Mouse (Mus musculus): ENCODE measurements at regions not wholly inside any gene's neighbourhood (a gene's known extent, or its start where the extent isn't known, plus 50 kb on each side); places are given as distances from the start of the nearest gene placed in this dataset.

DNA sequence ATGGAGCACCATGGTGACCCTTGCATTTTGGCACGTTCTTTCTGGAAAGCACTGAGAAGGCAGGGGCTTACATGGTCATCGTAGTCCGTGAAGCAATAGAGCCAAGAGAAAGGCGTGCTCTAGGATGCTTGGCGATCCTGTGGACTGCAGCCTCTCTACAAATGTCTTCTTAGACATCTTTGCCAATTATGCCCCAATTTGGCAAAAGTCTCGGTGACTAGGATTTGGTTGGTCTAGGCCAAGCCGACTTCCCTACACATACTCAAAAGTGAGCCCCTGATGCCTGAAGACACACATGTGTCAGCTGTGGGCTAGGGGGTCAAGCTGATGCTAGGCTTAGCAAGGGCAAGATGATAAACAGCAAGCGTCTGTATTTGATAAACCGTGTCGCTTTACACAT lies 154.7 kb downstream of the Opa1 start:
- Histone ChIP-seq H3K27me3 (replicated peaks; ENCODE audit: control insufficient read depth, insufficient read depth, low read length) (no peaks in the 10 kb centered on the region), H3K36me3 (ENCODE audit: control insufficient read depth, insufficient read depth, low read length) (no peaks in the 10 kb centered on the region), H3K4me1 (ENCODE audit: control insufficient read depth, insufficient read depth, low read length) (no peaks in the 10 kb centered on the region), H3K4me3 (ENCODE audit: insufficient read depth, low read depth, low read length) (no peak overlapping the region), H3K27ac (ENCODE audit: insufficient read depth, low read depth, low read length) (no peak overlapping the region)
- WGBS, result 92% methylated on average over 10 of the region's 10 CpGs
- DNase-seq, result no peak
- TF ChIP-seq POLR2A (IDR thresholded peaks at IDR 0.05; ENCODE audit: low read depth, low read length) (no peak), CTCF (conservative IDR thresholded peaks at IDR 0.05; ENCODE audit: insufficient read depth, insufficient read length, low read depth, low read length) (no peak)

DNA sequence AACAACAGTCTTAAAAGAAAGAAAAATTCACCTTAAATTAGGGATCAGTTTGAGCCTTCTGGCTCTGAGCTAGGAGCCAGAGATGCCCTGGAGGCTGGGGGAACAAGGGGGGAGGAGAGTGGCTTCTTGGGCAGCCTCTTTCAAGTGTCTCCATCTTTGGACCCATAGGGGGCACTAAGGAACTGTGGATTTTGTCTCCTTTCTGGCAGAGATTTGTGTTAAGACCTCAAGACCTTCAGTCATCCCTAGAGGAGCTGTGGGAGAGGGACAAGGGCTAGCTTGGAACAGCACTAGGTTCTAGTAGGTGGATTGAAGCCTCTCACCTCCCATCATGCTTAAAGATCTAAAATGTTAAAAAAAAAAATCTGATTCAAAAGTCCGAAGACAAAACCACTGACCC lies 155.2 kb downstream of the Opa1 start:
- no peak overlapping the region for H3K4me3 ChIP-seq (ENCODE audit: insufficient read depth, low read depth, low read length)
- no peaks in the 10 kb centered on the region for H3K4me1 ChIP-seq (ENCODE audit: control insufficient read depth, insufficient read depth, low read length)
- WGBS, result 17% methylated on average over 1 of the region's 1 CpGs
- no peaks in the 10 kb centered on the region for H3K36me3 ChIP-seq (ENCODE audit: control insufficient read depth, insufficient read depth, low read length)
- peak; percentile 86 for DNase-seq
- H3K27me3 ChIP-seq (replicated peaks; ENCODE audit: control insufficient read depth, insufficient read depth, low read length), result no peaks in the 10 kb centered on the region
- no peak overlapping the region for H3K27ac ChIP-seq (ENCODE audit: insufficient read depth, low read depth, low read length)
- peak; percentile 58 for TF ChIP-seq CTCF (conservative IDR thresholded peaks at IDR 0.05; ENCODE audit: insufficient read depth, insufficient read length, low read depth, low read length)
- TF ChIP-seq POLR2A (IDR thresholded peaks at IDR 0.05; ENCODE audit: low read depth, low read length), result no peak

DNA sequence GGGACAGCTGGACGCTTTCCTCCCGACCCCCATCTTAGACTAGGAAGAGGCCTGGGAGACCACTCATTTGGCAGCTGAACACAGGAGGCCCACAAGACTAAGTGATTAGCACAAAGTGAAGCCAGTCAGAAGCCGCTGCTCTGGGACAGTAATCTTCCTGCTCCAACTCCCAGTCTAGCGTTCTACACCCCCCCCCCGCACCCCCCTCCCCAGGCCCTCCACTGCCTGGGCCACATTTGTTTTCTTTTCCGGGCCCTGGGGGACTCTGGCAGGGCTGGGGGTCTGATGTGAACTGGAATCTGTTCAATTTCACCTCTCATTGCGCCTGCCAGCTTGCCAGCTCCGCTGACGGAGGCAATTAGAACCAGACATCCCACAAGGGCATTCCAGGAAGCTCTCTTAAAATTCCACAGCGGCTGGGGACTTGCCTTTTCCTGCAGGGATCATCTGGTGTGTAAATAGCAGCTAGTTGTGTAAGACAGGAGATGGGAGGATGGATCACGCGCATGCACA lies 155.7 kb downstream of the Opa1 start:
- no peaks in the 10 kb centered on the region for H3K36me3 ChIP-seq (ENCODE audit: control insufficient read depth, insufficient read depth, low read length)
- no peak for TF ChIP-seq POLR2A (IDR thresholded peaks at IDR 0.05; ENCODE audit: low read depth, low read length)
- TF ChIP-seq CTCF (conservative IDR thresholded peaks at IDR 0.05; ENCODE audit: insufficient read depth, insufficient read length, low read depth, low read length), result no peak
- no peaks in the 10 kb centered on the region for H3K4me1 ChIP-seq (ENCODE audit: control insufficient read depth, insufficient read depth, low read length)
- no peak overlapping the region for H3K4me3 ChIP-seq (ENCODE audit: insufficient read depth, low read depth, low read length)
- DNase-seq, result peak; percentile 76
- H3K27ac ChIP-seq (ENCODE audit: insufficient read depth, low read depth, low read length), result peak overlapping the region; percentile 7; the same call in 1 of the 2 replicates
- WGBS, result 15% methylated on average over 12 of the region's 12 CpGs
- H3K27me3 ChIP-seq (replicated peaks; ENCODE audit: control insufficient read depth, insufficient read depth, low read length), result no peaks in the 10 kb centered on the region

DNA sequence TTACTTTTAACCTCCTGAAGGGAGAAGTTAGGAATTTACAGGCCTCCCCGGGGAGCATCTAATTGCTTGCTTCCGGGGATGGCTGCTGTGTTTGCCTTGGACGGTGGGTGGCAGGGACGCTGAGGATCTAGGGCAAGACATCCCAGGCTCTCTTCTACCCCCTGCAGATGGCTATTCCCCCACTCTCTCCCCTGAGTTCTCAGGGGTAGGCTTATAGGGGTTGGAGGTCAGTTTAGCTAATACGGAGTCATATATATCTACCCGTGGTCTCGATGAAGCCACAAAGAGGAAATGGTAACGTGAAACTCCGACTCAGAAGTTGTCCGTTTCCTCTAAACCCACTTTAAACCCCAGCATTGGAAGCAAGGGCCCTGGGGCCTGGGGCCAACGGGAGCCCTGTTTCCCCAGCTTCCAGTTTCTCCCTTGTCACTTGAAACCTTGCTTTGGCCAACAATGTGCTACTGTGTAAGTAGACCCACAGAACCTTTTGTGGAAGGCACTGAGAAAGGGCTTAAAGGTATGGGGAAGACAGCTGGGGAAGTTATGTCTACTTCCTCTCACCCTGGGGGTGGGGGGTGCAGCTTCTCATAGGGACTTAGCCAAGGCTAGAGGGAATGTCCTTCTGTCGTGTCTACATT lies 156.4 kb downstream of the Opa1 start:
- WGBS, result 41% methylated on average over 12 of the region's 12 CpGs
- Histone ChIP-seq H3K36me3 (ENCODE audit: control insufficient read depth, insufficient read depth, low read length) (no peaks in the 10 kb centered on the region), H3K27me3 (replicated peaks; ENCODE audit: control insufficient read depth, insufficient read depth, low read length) (no peaks in the 10 kb centered on the region), H3K27ac (ENCODE audit: insufficient read depth, low read depth, low read length) (peak overlapping the region; percentile 7; the same call in 1 of the 2 replicates), H3K4me1 (ENCODE audit: control insufficient read depth, insufficient read depth, low read length) (no peaks in the 10 kb centered on the region), H3K4me3 (ENCODE audit: insufficient read depth, low read depth, low read length) (no peak overlapping the region)
- DNase-seq, result no peak
- TF ChIP-seq CTCF (conservative IDR thresholded peaks at IDR 0.05; ENCODE audit: insufficient read depth, insufficient read length, low read depth, low read length) (no peak), POLR2A (IDR thresholded peaks at IDR 0.05; ENCODE audit: low read depth, low read length) (no peak)

DNA sequence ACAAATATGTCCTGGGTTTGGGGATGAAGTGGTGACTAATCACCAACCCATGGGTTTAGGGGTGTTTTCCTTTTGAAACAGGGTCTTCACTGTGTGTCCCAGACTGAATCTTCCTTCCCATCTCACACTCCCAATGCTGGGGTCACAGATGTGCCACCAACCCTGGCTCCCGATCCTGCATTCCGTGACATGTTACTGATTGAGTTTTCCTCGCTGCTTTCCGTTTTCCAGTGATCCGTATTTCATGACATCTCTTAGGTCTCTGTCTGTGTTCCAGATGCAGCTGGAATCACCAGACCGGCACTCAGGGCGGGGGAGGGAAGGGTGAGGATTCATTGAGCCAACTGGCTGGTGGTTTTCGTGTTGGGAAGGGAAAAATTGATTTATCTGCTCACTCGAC lies 157.1 kb downstream of the Opa1 start:
- TF ChIP-seq POLR2A (IDR thresholded peaks at IDR 0.05; ENCODE audit: low read depth, low read length) (no peak), CTCF (conservative IDR thresholded peaks at IDR 0.05; ENCODE audit: insufficient read depth, insufficient read length, low read depth, low read length) (no peak)
- H3K36me3 ChIP-seq (ENCODE audit: control insufficient read depth, insufficient read depth, low read length), result no peaks in the 10 kb centered on the region
- H3K27ac ChIP-seq (ENCODE audit: insufficient read depth, low read depth, low read length), result no peak overlapping the region
- DNase-seq, result no peak
- H3K4me1 ChIP-seq (ENCODE audit: control insufficient read depth, insufficient read depth, low read length), result no peaks in the 10 kb centered on the region
- 66% methylated on average over 9 of the region's 9 CpGs for WGBS
- H3K4me3 ChIP-seq (ENCODE audit: insufficient read depth, low read depth, low read length), result no peak overlapping the region
- H3K27me3 ChIP-seq (replicated peaks; ENCODE audit: control insufficient read depth, insufficient read depth, low read length), result no peaks in the 10 kb centered on the region

DNA sequence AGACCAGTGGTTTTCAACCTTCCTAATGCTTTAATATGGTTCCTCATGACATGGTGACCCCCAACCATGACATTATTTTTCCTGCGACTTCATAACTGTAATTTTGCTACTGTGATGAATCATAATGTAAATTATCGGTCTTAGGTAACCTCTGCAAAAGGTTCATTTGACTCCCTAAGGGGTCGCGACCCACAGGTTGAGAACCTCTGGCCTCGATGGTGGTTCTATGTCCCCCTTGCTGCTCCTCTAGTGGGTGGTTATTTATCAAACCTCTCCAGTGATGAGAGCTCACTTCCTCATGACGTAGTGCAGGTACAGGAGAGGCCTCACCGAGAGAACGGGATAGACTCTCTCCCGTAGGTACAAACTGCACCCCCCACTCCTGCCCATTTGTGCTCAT lies 158.9 kb downstream of the Opa1 start:
- WGBS, result 96% methylated on average over 9 of the region's 9 CpGs
- TF ChIP-seq CTCF (conservative IDR thresholded peaks at IDR 0.05; ENCODE audit: insufficient read depth, insufficient read length, low read depth, low read length) (no peak), POLR2A (IDR thresholded peaks at IDR 0.05; ENCODE audit: low read depth, low read length) (no peak)
- no peaks in the 10 kb centered on the region for H3K36me3 ChIP-seq (ENCODE audit: control insufficient read depth, insufficient read depth, low read length)
- no peaks in the 10 kb centered on the region for H3K27me3 ChIP-seq (replicated peaks; ENCODE audit: control insufficient read depth, insufficient read depth, low read length)
- no peak overlapping the region for H3K27ac ChIP-seq (ENCODE audit: insufficient read depth, low read depth, low read length)
- H3K4me3 ChIP-seq (ENCODE audit: insufficient read depth, low read depth, low read length), result no peak overlapping the region
- no peak for DNase-seq
- H3K4me1 ChIP-seq (ENCODE audit: control insufficient read depth, insufficient read depth, low read length), result no peaks in the 10 kb centered on the region

DNA sequence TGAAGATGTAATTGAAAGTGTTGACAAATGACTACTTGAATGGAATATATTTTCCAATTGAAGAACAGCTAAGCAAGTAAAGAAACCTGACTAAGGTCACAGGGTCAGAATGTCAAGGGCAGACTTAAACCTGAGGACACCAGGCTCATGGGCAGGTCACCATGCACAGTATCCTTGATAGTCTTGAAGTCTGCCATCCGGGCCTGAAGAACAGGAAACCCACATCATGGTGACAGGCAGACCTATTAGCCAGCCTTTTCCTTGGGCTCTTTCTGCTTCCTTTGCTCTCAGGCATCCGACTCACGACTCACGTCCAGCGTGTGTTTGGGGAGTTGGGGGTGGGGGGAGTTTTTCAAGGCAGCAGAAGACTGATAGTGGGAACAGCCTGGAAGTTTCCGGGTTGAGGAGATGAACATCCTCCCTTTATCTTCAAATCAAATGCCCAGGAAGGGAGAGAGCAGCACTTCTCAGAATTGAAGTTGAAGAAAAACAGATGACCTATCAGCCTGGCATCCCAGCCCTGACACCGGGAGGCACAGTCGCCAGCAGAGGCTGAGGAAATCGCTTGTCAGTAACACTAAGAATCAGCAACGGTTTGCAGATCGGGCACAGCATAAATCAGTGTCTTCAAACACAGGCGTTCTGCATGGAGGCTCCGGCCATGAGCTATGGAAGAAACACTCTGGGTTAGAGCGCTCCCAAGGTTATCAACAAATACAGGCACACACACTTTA lies 163.5 kb downstream of the Opa1 start:
- H3K4me3 ChIP-seq (ENCODE audit: insufficient read depth, low read depth, low read length), result no peak overlapping the region
- WGBS, result 37% methylated on average over 14 of the region's 14 CpGs
- DNase-seq, result no peak
- TF ChIP-seq POLR2A (IDR thresholded peaks at IDR 0.05; ENCODE audit: low read depth, low read length), result no peak
- TF ChIP-seq CTCF (conservative IDR thresholded peaks at IDR 0.05; ENCODE audit: insufficient read depth, insufficient read length, low read depth, low read length), result no peak
- H3K27ac ChIP-seq (ENCODE audit: insufficient read depth, low read depth, low read length), result no peak overlapping the region
- H3K4me1 ChIP-seq (ENCODE audit: control insufficient read depth, insufficient read depth, low read length), result no peaks in the 10 kb centered on the region
- H3K36me3 ChIP-seq (ENCODE audit: control insufficient read depth, insufficient read depth, low read length), result no peaks in the 10 kb centered on the region
- H3K27me3 ChIP-seq (replicated peaks; ENCODE audit: control insufficient read depth, insufficient read depth, low read length), result no peaks in the 10 kb centered on the region

All from kidney, adult 2 months (tissue).